Mouse (Mus musculus): ENCODE results near the gene Olfml1. TPM values are rescaled to one million over a fixed set of nuclear protein-coding genes. Genes with fewer than 3 reads are reported as not detected.

Gene Olfml1
- total and polyA plus RNA-seq, 3 experiments = not detected

DNA sequence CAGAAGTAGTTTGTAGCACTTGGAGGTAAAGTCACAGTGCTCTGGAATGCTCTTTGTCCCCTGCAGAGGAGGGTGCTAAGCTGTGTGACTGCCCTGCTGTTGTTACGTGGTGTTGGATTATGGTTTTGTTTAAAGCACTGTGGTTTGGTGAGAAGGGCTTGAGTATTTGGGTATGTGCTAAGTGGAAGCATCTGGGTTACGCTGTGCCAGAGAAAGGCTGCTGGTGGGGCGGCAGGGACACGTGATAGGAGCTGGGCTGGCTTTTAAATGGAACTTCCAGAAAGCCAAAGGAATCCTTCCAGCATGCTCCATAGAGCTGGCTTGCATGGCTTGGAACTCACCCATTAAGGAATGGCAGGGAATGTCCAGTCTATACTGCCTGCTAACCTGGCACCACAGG is 52.0 kb downstream of the Olfml1 start:
- no peak for DNase-seq (ENCODE audit: low read depth, low spot score)
- no peaks in the 10 kb centered on the region for H3K4me1 ChIP-seq (ENCODE audit: control insufficient read depth in 1 of 2, insufficient read depth in 2 of 2, low read length in 2 of 2)
- no peaks in the 10 kb centered on the region for H3K27me3 ChIP-seq (ENCODE audit: control insufficient read depth in 1 of 2, insufficient read depth in 2 of 2, low read length in 2 of 2)
- no peak overlapping the region for H3K9ac ChIP-seq (ENCODE audit: control insufficient read depth, low read depth, low read length, poor library complexity, severe bottlenecking)
- no peaks in the 10 kb centered on the region for H3K36me3 ChIP-seq (ENCODE audit: control insufficient read depth in 1 of 2, insufficient read depth in 2 of 2, low read length in 2 of 2)
- H3K27ac ChIP-seq (ENCODE audit: control insufficient read depth, low read depth, low read length) = no peak overlapping the region
- no peaks in the 10 kb centered on the region for H3K79me2 ChIP-seq (ENCODE audit: control insufficient read depth, insufficient read depth, low read length, poor library complexity)
- H3K4me3 ChIP-seq (ENCODE audit: control insufficient read depth in 1 of 2, insufficient read depth in 1 of 2, low read depth in 2 of 2, low read length in 2 of 2) = no peak overlapping the region
- no peaks in the 10 kb centered on the region for H3K9me3 ChIP-seq (replicated peaks; ENCODE audit: insufficient read depth, low read length)
- TF ChIP-seq POLR2A (IDR thresholded peaks at IDR 0.05; ENCODE audit: control insufficient read depth in 1 of 2, insufficient read depth in 1 of 2, low read depth in 1 of 2, low read length in 2 of 2, poor library complexity in 1 of 2) = no peak
- no peak for TF ChIP-seq TAL1 (IDR thresholded peaks at IDR 0.05; ENCODE audit: low read length)
- no peak for TF ChIP-seq MAX (IDR thresholded peaks at IDR 0.05; ENCODE audit: low read length)
- TF ChIP-seq POLR2AphosphoS2 (IDR thresholded peaks at IDR 0.05; ENCODE audit: low read length) = no peak
- no peak for TF ChIP-seq ZKSCAN1 (IDR thresholded peaks at IDR 0.05; ENCODE audit: low read depth, low read length)
- no peak for TF ChIP-seq ZC3H11A (IDR thresholded peaks at IDR 0.05; ENCODE audit: low read depth, low read length)
- TF ChIP-seq JUND (IDR thresholded peaks at IDR 0.05; ENCODE audit: low read depth, low read length) = no peak
- TF ChIP-seq NRF1 (IDR thresholded peaks at IDR 0.05; ENCODE audit: insufficient read depth, low read depth, low read length, poor library complexity, severe bottlenecking) = no peak
- no peak for TF ChIP-seq MYB (IDR thresholded peaks at IDR 0.05; ENCODE audit: low read depth, low read length)

GRCm38 (mm10) chr7:107620137-107620536 is 52.9 kb downstream of the Olfml1 start:
- Histone ChIP-seq H3K79me2 (ENCODE audit: control insufficient read depth, insufficient read depth, low read length, poor library complexity) (no peaks in the 10 kb centered on the region), H3K27me3 (ENCODE audit: control insufficient read depth in 1 of 2, insufficient read depth in 2 of 2, low read length in 2 of 2) (no peaks in the 10 kb centered on the region), H3K9me3 (replicated peaks; ENCODE audit: insufficient read depth, low read length) (no peaks in the 10 kb centered on the region), H3K27ac (ENCODE audit: control insufficient read depth, low read depth, low read length) (no peak overlapping the region), H3K4me3 (ENCODE audit: control insufficient read depth in 1 of 2, insufficient read depth in 1 of 2, low read depth in 2 of 2, low read length in 2 of 2) (no peak overlapping the region), H3K4me1 (ENCODE audit: control insufficient read depth in 1 of 2, insufficient read depth in 2 of 2, low read length in 2 of 2) (no peaks in the 10 kb centered on the region), H3K36me3 (ENCODE audit: control insufficient read depth in 1 of 2, insufficient read depth in 2 of 2, low read length in 2 of 2) (no peaks in the 10 kb centered on the region), H3K9ac (ENCODE audit: control insufficient read depth, low read depth, low read length, poor library complexity, severe bottlenecking) (no peak overlapping the region)
- no peak for DNase-seq (ENCODE audit: low read depth, low spot score)
- TF ChIP-seq MAFK (IDR thresholded peaks at IDR 0.05; ENCODE audit: borderline replicate concordance, low read depth, low read length) (no peak), GATA1 (IDR thresholded peaks at IDR 0.05; ENCODE audit: low read depth, low read length) (no peak), MXI1 (IDR thresholded peaks at IDR 0.05; ENCODE audit: low read depth, low read length) (no peak), EP300 (IDR thresholded peaks at IDR 0.05; ENCODE audit: low read depth in 1 of 2, low read length in 2 of 2) (no peak), POLR2A (IDR thresholded peaks at IDR 0.05; ENCODE audit: control insufficient read depth in 1 of 2, insufficient read depth in 1 of 2, low read depth in 1 of 2, low read length in 2 of 2, poor library complexity in 1 of 2) (no peak), TBP (IDR thresholded peaks at IDR 0.05; ENCODE audit: low read depth, low read length) (no peak), TAL1 (IDR thresholded peaks at IDR 0.05; ENCODE audit: low read length) (no peak)

GRCm38 (mm10) chr7:107624432-107624831 is 57.2 kb downstream of the Olfml1 start:
- Histone ChIP-seq H3K9ac (ENCODE audit: control insufficient read depth, low read depth, low read length, poor library complexity, severe bottlenecking) (no peak overlapping the region), H3K36me3 (ENCODE audit: control insufficient read depth in 1 of 2, insufficient read depth in 2 of 2, low read length in 2 of 2) (no peaks in the 10 kb centered on the region), H3K9me3 (replicated peaks; ENCODE audit: insufficient read depth, low read length) (no peaks in the 10 kb centered on the region), H3K4me1 (ENCODE audit: control insufficient read depth in 1 of 2, insufficient read depth in 2 of 2, low read length in 2 of 2) (no peaks in the 10 kb centered on the region), H3K4me3 (ENCODE audit: control insufficient read depth in 1 of 2, insufficient read depth in 1 of 2, low read depth in 2 of 2, low read length in 2 of 2) (no peak overlapping the region), H3K79me2 (ENCODE audit: control insufficient read depth, insufficient read depth, low read length, poor library complexity) (no peaks in the 10 kb centered on the region), H3K27me3 (ENCODE audit: control insufficient read depth in 1 of 2, insufficient read depth in 2 of 2, low read length in 2 of 2) (no peaks in the 10 kb centered on the region), H3K27ac (ENCODE audit: control insufficient read depth, low read depth, low read length) (no peak overlapping the region)
- no peak for TF ChIP-seq E2F4 (IDR thresholded peaks at IDR 0.05; ENCODE audit: borderline replicate concordance, low read depth, low read length)
- no peak for DNase-seq (ENCODE audit: low read depth, low spot score)
